Mouse (Mus musculus): ENCODE data around the gene Spred1. TPM values are rescaled to one million over a fixed set of nuclear protein-coding genes. Genes with fewer than 3 reads are reported as not detected.

Spred1 gene
- polyA plus RNA-seq, 1 experiment from 2014 or later = 15.1 TPM

DNA sequence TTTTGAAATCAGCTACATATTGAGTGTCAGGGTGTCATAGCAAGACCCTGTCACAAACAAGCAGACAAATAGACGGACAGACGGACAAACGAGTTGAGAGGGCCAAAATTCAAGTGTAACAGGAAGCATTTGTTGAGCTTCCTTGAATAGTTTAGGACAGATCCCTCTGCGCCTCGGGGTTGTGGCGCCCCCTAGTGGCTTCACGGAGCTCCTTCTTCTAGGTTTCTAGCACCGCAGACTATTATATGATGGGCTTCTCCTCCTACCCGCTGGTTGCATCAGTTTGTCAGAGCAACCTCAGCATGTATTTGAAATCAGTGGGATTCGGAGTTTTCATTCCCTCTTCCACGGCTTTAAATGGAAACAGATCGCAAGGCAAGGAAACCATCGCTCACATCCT lies 110.1 kb downstream of the Spred1 start:
- H3K4me3 ChIP-seq (replicated peaks) = no peak overlapping the region
- no peaks in the 10 kb centered on the region; the same call in 1 of the 2 replicates for H3K27me3 ChIP-seq (replicated peaks)
- no peak overlapping the region for H3K9ac ChIP-seq
- no peaks in the 10 kb centered on the region for H3K9me3 ChIP-seq
- H3K4me2 ChIP-seq = no peak overlapping the region
- H3K27ac ChIP-seq = no peak overlapping the region
- no peaks in the 10 kb centered on the region for H3K36me3 ChIP-seq
- 7% methylated on average over 13 of the region's 13 CpGs for WGBS
- H3K4me1 ChIP-seq = peaks cover 6% of the 10 kb centered on the region; the same call in 1 of the 2 replicates
- ATAC-seq (ENCODE audit: insufficient read depth, low FRiP score, low read depth) = 0 out of 2 replicates have a peak, but pooled peaks have one; percentile 65

MicroRNAs within 50 kb of the gene (microRNA counts, 519-probe panel; counts per million panel counts)
- 2,563 counts per million, percentile 59 among the panel's probes with 10 or more counts for microRNA mmu-miR-674

Small RNA genes lying within 50 kb of the gene (microRNA-seq; reads per million reads assigned to microRNA genes)
- 885 reads per million, percentile 75 among the genes with 10 or more reads in this experiment for gene Mir674

Other genes starting within 250 kb of the Spred1 start
- not detected in 2 replicates for gene Tmco5, start 242.7 kb upstream of the Spred1 start, polyA plus RNA-seq (2015; fragmentation: Nextera tagmentation; extraction: Ambion mirVana)
- gene Fam98b, start 128.4 kb downstream of the Spred1 start, polyA plus RNA-seq (2015; fragmentation: Nextera tagmentation; extraction: Ambion mirVana) = 10.6 and 11.3 TPM in 2 replicates
- 1.3 and 1.5 TPM in 2 replicates for gene Rasgrp1, start 221.6 kb downstream of the Spred1 start, polyA plus RNA-seq (2015; fragmentation: Nextera tagmentation; extraction: Ambion mirVana)

Measured in stomach, embryonic 15.5 days (tissue).